Mouse (Mus musculus) hematopoietic stem cell, adult 5-6 weeks (primary cell): Measurements from ENCODE around the gene Ptprcap. TPM values are rescaled to one million over a fixed set of nuclear protein-coding genes. Genes with fewer than 3 reads are reported as not detected.

Experiments used
- ATAC-seq, 2 experiments: fragments of 125-278 bp in 1 of 2; replicated peaks in 1 of 2; 2 replicates each; pipeline ENCODE4 v1.8.0; 2016 to 2017; ENCODE audit warnings: inconsistent platforms in 2 of 2, mild to moderate bottlenecking in 2 of 2, moderate number of reproducible peaks in 2 of 2, low read depth in 1 of 2, moderate TSS enrichment in 1 of 2; ENCODE audit not compliant: low FRiP score in 2 of 2, poor library complexity in 2 of 2, severe bottlenecking in 2 of 2, insufficient read depth in 1 of 2, low TSS enrichment in 1 of 2
- total RNA-seq: library from RNA; stranded (forward); fragments of 172-1452, 232-1000 nt; gene quantifications from 2 replicates; pipeline ENCODE4 v1.2.3, GENCODE M21; 2017

Ptprcap gene
- total RNA-seq, 1 experiment from 2014 or later, result 229 TPM

DNA sequence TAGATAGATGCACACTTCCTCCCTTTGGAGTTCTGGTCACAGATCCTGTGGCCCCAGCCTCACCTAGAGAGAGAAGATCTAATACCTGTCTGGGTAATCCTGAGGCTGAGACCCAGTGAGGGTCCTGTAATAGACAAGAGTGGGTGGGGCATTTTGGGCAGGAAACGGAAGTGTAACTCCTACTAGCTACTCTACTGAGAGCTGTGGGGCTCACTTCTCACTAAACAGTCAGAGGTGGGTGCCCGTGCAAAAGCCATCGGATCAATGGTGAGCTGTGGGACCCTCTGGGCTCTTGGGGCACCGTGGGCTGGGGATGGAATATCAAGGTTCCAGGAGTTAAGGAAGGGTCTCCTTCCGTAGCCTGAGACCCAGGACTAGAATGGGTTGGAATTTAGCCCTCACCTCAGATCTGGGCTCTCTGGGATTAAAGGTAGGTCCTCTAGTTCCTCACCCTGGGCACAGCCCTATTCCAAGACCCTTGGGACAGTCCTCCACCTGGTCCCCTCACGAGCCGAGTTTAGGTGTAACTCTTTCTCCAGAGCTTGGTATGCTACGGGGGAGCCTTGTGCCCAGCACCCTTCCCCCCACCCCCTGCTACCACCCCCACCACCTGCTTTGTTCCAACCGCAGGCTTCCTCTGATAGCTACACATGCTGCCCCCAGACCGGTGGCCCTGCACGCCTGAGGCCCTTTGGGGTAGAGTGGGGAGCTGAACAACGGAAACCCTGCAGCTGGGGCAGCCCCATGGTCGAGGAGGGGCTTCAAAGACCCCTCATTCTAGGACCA, 1.2 kb downstream of the Ptprcap start:
- peak; percentile 65 to 66 for ATAC-seq

DNA sequence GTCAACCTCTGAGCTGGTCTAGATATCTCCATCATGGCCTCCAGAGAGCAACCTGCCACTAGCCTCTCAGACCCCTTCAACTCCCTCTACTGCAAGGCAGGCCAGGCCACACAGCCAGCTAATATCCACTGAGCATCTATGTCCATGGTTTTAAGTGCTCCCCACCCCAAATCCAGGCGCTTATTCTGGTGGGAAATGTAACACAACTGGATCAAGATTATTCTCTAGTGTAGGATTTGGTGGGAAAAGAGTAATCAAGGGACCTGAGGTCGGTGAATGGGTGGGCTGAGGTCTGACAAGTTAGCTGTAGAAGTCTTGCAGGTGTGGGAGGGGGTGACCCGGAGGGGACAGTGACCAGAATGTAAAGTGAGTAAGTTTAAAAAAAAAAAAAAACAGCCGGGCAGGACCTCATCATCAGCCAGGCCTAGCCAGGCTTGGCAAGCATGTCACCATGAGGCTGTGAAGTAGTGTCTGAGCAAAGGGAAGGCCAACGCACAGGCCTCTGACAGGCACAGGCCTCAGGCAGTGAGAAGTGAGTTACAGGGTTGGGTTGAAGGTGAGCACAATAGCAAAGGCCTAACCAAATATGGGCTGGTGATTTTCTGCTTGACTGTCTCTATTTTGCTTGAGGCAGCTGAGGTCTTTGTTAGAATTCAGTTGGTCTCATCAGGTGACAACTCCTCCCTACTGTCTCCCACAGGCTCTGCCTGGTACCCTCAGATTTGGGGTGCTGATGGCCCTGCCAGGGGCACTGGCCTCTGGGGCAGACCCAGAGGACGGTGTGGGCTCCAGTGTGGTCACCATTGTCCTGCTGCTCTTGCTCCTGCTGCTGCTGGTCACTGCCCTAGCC, 2.0 kb downstream of the Ptprcap start:
- ATAC-seq, result no peak

DNA sequence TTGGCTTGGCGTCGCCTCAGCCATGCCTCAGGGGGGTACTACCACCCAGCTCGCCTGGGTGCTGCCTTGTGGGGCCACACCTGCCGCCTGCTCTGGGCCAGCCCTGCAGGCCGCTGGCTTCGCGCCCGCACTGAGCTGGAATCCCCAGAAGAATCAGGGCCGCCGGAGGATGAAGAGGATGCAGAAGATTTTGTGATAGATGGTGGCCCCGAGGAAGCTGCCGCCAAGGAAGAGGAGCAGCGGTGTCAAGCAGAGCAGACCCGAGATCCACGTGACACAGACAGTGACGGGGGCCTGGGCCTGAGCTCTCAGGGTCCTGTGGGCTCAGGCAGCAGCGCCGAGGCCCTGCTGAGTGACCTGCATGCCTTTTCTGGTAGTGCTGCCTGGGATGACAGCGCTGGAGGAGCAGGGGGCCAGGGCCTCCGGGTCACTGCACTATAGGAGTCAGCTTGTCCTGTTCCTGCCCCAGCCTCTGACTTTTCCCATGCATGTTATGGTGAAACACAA, 2.7 kb downstream of the Ptprcap start:
- ATAC-seq, result no peak

GRCm38 (mm10) chr19:4156771-4157170, 3.4 kb downstream of the Ptprcap start:
- no peak for ATAC-seq

GRCm38 (mm10) chr19:4159049-4159448, 5.6 kb downstream of the Ptprcap start:
- no peak for ATAC-seq

- ATAC-seq, result peak; percentile 85 to 87
These were observed 9.5 kb downstream of the Ptprcap start, which contains the start of gene Rps6kb2 for GRCm38 (mm10) chr19:4162646-4163542. Rps6kb2 (minus strand) TSS chr19:4163354.

- ATAC-seq, result no peak
These were observed 10.1 kb downstream of the Ptprcap start for GRCm38 (mm10) chr19:4163543-4163887.

- no peak for ATAC-seq
These were observed 10.7 kb downstream of the Ptprcap start for GRCm38 (mm10) chr19:4164100-4164499.

- ATAC-seq, result no peak
These were observed 11.3 kb downstream of the Ptprcap start for GRCm38 (mm10) chr19:4164721-4165120.

- ATAC-seq, result no peak
These were observed 13.5 kb downstream of the Ptprcap start for GRCm38 (mm10) chr19:4166678-4167476.

- ATAC-seq, result peak; percentile 91
These were observed 16.0 kb downstream of the Ptprcap start for GRCm38 (mm10) chr19:4169378-4169784.

GRCm38 (mm10) chr19:4169810-4170209, 16.4 kb downstream of the Ptprcap start:
- ATAC-seq, result peak in 1 of 2 experiments; percentile 8; a peak in 1 of 4 replicates

- ATAC-seq, result no peak
These were observed 17.5 kb downstream of the Ptprcap start for GRCm38 (mm10) chr19:4170723-4171392.

DNA sequence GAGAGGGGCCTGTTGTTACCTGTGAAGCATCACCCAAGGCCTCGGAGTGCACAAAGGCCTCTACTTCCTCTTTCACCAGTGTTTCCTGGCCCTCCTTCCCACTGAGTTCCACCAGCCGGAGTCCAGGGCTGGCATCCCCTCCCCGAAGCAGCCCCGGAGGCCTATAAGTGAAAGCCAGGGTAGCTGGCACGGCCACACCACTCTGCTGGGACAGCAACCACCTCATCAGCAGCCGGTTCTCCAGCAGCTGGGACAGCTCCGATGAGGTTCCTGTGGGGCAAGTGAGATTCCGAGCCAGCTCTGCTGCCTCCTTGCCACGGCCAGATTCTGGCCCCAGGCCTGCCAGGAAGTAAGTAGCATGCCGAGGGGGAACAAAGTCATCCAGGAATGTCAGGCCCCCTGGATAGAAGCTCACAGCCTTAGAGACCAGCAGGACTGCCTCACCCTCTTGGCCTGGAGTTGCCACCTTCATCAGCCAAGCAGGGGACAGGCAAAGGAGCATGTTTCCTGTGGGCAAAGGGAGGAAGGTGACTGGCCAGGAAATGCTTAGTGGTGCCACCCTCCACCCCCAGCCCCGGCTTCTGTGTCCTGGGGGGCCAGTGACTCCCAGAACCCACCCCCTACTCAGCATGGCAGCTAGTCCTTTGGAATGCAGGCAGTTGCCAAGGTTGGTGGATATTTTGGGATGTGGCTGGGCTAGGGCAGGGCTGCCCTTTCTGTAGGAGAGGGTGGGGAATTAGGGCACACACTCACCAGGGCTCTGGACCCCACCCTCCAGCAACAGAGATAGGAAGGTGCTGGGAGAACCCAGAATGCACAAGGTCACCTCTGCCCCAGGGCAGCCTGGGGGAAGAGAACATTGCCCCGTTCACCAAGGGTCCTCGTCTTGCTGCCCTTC, 18.2 kb downstream of the Ptprcap start:
- ATAC-seq, result peak; percentile 34 to 38

GRCm38 (mm10) chr19:4172925-4173324, 19.5 kb downstream of the Ptprcap start:
- no peak for ATAC-seq
